In genomic region chr13:32312663-32313062, GRCm38 (mm10) we compare ENCODE assay signal across 9 mouse cellular contexts. TPM values are rescaled to one million over a fixed set of nuclear protein-coding genes. Genes with fewer than 3 reads are reported as not detected.
A peak's percentile ranks its signal among the peaks of the same experiment; 100 is the strongest.
DNase-seq lines count a peak whose midpoint lies in the region; ATAC-seq and TF ChIP-seq lines count a peak whose summit lies in the region.
"Had no signal": no experiment of that assay in that cellular context is flagged by ENCODE, and none has a peak within 500 bp of the region (broad histone marks: within the 10 kb centered on the region; RNA-seq: fewer than 3 reads in every experiment).

No protein-coding gene starts in this region.

- H3K4me3 ChIP-seq in G1E (ENCODE audit: low read depth, low read length): no peak overlapping the region
- no peak overlapping the region for H3K4me3 ChIP-seq in left cerebral cortex, adult 2 months
- H3K4me3 ChIP-seq: embryonic facial prominence, embryonic 15.5 days had no signal

- no peak for ATAC-seq in G1E (ENCODE audit: extremely low read depth, insufficient number of reproducible peaks, low FRiP score, poor library complexity, severe bottlenecking)
- peak; percentile 99 for ATAC-seq in granulocyte monocyte progenitor cell, adult 5-6 weeks (replicated peaks; ENCODE audit: poor library complexity, severe bottlenecking)

- DNase-seq in left cerebral cortex, adult 11 months (ENCODE audit: low spot score): peak; percentile 22
- no peak for DNase-seq in left cerebral cortex, adult 8-10 months (ENCODE audit: low spot score in 2 of 2)
- DNase-seq in G1E (ENCODE audit: low spot score): peak; percentile 8
- peak; percentile 10 for DNase-seq in cerebellum, adult 9-11 months
- DNase-seq in left cerebral cortex, adult 2 months (ENCODE audit: extremely low spot score in 1 of 2, low spot score in 2 of 2): peak; percentile 22 to 28
- peak; percentile 13 for DNase-seq in ovary, postnatal 36 days (ENCODE audit: low spot score)
- no peak for DNase-seq in yolk sac, embryonic 10.5 days (ENCODE audit: low spot score)

- H3K9me3 ChIP-seq in G1E (replicated peaks): no peaks in the 10 kb centered on the region
- H3K9me3 ChIP-seq: embryonic facial prominence, embryonic 15.5 days had no signal

- intact Hi-C loops in left cerebral cortex, adult 2 months (cut with DNase I): loop anchor here (1.0 to 10.0 kb wide), 3 partner anchors 99 to 368 kb away; no protein-coding TSS in a partner anchor

- H3K27ac ChIP-seq in left cerebral cortex, adult 2 months: no peak overlapping the region
- H3K27ac ChIP-seq: embryonic facial prominence, embryonic 15.5 days had no signal

- peak; percentile 66 for TF ChIP-seq CTCF in G1E (IDR thresholded peaks at IDR 0.05; ENCODE audit: low read depth, low read length)
- peak; percentile 83 for TF ChIP-seq CTCF in left cerebral cortex, adult 2 months (IDR thresholded peaks at IDR 0.05)

- no peaks in the 10 kb centered on the region for H3K4me1 ChIP-seq in G1E (ENCODE audit: insufficient read depth, low read depth, low read length)

- no peaks in the 10 kb centered on the region for H3K27me3 ChIP-seq in G1E (ENCODE audit: insufficient read depth, low read length)
- H3K27me3 ChIP-seq: embryonic facial prominence, embryonic 15.5 days had no signal

- H3K36me3 ChIP-seq in G1E (replicated peaks): no peaks in the 10 kb centered on the region
- H3K36me3 ChIP-seq: embryonic facial prominence, embryonic 15.5 days had no signal

RNA-seq across cellular contexts. Expression of gene Gmds, which starts 25.9 kb away (rescaled TPM):
- 10 to 100 TPM; 11.3 to 15.6 (median 12.9) TPM for total RNA-seq in left cerebral cortex, adult 8-10 months (2022)
- 12.1 and 19.9 TPM in 2 replicates for total RNA-seq in G1E (2014; fragmentation: Nextera tagmentation)
- total RNA-seq in G1E (2017): 18.6 and 22.1 TPM in 2 replicates
- polyA plus RNA-seq in G1E (2012): 27.5 and 45.2 TPM in 2 replicates
- 19.0 and 21.5 TPM in 2 replicates for total RNA-seq in granulocyte monocyte progenitor cell, adult 5-6 weeks (2014; fragmentation: Nextera tagmentation)
- total RNA-seq in granulocyte monocyte progenitor cell, adult 5-6 weeks (2017): 23.6 and 32.2 TPM in 2 replicates
- 10 to 100 TPM; 11.3 to 12.1 TPM for total RNA-seq in left cerebral cortex, adult 2 months (2021)

Comparison
In these comparisons a context has a peak if more than half of its experiments do, and no peak if none do; other contexts are left out.
1. DNase-seq: peak in left cerebral cortex, adult 11 months (single experiment), G1E (single experiment), cerebellum, adult 9-11 months (single experiment), left cerebral cortex, adult 2 months (2 of 2) and ovary, postnatal 36 days (single experiment); none in left cerebral cortex, adult 8-10 months (0 of 2) and yolk sac, embryonic 10.5 days (single experiment).